Mouse (Mus musculus) liver, adult 2 months (tissue): ENCODE measurements around the gene Fgf15.

ENCODE experiments used
- CTCF ChIP-seq: fragments of 200-500 bp; IDR thresholded peaks from 2 replicates; pipeline ENCODE4 v1.5.1; 2011; ENCODE audit warnings: low read depth, low read length, control low read depth
- POLR2A ChIP-seq: fragments of 200-500 bp; IDR thresholded peaks from 2 replicates; pipeline ENCODE4 v1.6.1; 2011; ENCODE audit warnings: low read length, control low read depth; ENCODE audit not compliant: insufficient read depth; ENCODE audit errors: extremely low read depth

DNA sequence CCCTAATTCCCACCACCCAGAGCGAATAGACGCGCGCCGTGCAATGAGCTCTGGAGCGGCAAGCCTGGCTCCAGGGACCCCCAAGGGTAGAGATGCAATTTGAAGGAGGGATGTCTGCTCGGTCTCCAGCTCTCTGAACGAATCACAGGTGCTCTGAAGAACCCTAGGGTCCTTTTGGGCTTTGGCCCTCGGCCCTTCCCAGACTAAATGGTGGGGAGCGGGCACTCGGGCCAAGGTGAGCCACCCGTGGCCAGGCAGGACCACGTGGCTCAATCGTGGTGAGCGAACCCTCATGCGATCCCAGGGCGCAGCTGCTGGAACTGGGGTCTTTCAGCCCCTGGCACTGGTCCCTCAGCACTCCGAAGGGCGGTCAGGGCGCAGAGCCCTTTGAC is 46.4 kb downstream of the Fgf15 start:
- no peak for TF ChIP-seq CTCF
- TF ChIP-seq POLR2A = no peak
